Mouse (Mus musculus): Measurements from ENCODE around the gene Smim14. TPM values are rescaled to one million over a fixed set of nuclear protein-coding genes. Genes with fewer than 3 reads are reported as not detected.

Gene Smim14
- polyA plus RNA-seq (2017; shearing (Covaris generic)): 184 TPM

DNA sequence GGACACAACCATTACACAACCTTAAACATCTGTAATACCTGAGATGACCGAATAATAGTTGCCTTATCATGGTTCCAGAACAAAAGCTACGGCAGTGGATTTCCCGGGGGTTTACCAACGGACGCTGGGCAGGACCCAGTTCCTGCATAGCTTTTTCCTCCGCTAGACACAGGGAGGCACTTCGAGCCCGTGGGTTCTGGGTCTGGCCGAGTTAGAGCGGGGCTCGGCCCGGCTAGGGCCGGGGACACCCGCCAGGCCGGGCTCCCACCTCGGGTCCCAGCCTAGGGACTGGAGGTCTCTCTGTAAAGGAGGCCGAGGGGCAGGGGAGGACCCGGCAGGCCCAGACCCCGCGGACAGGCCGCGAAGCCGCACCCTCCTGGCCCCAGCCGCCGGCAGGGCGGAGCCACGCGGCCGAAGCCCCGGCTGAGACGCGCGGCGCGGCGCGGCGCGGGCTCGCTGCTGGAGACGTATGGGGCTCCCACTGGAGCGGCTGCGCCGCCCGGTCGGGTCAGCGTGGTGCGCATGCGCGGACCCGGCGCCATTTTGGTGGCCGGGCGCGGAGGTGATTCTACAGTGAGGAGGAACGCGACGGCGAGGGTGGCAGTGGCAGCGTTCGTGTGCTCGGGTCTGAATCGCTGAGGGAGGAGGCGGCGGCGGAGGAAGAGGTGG, at the start of gene Smim14, which contains the start of gene Ube2k:
Gene Smim14 (minus strand): TSS at position 434 of the 669 bp plus-strand sequence.
Gene Ube2k (plus strand): TSS at position 483 of the 669 bp plus-strand sequence.

DNA sequence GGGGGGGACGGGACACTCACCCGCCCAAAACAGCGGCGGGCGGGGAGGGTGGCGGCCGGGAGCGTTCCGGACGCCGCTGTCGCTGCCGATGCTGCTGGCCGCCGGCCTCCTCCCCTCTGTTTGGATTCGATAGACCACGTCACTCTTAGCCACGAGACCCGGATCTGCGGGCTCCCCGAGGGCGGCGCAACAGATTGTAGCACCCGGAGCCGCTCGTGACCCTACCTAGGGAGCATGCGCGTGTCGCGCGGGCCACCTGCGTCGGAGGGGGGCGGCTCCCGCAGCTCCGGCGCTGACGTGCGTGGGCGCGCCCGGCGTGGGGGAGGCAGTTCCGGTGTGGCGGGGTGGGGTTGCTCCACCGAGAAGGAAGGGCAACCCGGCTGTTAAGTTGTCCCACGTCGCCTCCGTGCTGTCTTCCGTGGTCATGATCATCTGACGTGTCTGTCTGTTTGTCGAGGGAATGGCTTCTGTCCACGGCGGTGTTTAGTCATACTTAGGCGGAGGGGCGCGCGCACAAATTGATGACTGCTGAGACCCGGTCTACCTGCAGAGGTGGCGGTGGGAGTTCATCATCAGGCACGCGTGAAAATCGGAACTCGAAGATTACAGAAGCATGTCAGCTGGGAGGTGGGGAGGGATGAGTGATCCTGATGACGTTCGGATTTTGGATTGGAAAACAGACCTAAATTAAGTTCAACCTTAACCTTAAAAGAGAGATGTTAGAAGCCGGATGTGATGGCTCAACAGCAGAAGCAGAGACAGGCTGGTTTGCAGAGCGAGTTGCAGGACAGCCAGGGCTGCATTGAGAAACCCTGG, 44.1 kb downstream of the Smim14 start, which contains the start of gene Gm43552:
Gene Gm43552 (minus strand): TSS at position 118 of the 816 bp plus-strand sequence.

DNA sequence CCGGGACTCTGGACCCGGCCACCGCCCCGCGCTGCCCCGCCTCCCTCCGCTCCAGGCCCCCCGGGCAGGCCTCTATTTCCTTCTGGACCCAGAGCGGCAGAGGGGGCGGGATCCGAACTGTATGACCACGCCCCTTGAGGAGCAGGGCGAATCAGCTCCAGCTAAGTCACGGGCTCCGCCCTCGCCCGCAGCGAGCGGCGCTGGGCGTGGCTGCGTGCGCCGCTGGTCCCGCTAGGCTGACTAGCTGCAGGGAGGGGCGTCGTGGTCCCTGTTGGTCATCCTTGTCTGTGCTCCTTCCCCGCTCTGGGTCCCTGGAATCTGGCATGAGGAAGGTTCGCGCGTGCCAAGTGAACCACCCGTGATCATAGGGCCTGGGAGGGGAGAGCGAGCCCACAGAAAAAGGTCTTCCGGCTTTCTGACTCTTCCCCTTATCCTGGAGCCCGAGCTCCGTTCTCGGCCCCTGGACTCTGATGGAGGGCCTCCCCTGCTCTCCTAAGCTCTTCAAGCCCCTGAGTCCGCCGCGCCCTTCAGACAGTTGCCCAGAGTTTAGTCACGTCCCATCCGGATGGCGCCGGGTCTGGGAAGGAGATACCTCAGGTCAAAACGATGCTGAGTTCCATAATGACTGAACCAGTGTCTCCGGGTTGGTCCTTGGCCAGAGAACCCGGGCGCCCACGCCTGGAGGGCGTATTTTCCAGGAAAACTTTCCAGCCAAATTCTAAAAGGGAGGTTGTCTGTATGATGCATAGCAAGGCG, 101.0 kb downstream of the Smim14 start, which contains the start of gene Ugdh:
Gene Ugdh (minus strand): TSS at position 144 of the 756 bp plus-strand sequence.

Other genes starting within 250 kb of the Smim14 start
- 39.9 TPM for gene Rfc1, start 201.5 kb downstream of the Smim14 start, polyA plus RNA-seq (2017; shearing (Covaris generic))
- not detected for gene Klb, start 188.9 kb downstream of the Smim14 start, polyA plus RNA-seq (2017; shearing (Covaris generic))
- 1,499 TPM for gene Rpl9, start 145.7 kb downstream of the Smim14 start, polyA plus RNA-seq (2017; shearing (Covaris generic))
- 37.3 TPM for gene Lias, start 145.7 kb downstream of the Smim14 start, polyA plus RNA-seq (2017; shearing (Covaris generic))
- gene Ugdh, start 101.2 kb downstream of the Smim14 start, polyA plus RNA-seq (2017; shearing (Covaris generic)): 29.9 TPM
- not detected for gene Gm43552, start 44.4 kb downstream of the Smim14 start, polyA plus RNA-seq (2017; shearing (Covaris generic))
- 136 TPM for gene Ube2k, start within 50 bp of the Smim14 start, polyA plus RNA-seq (2017; shearing (Covaris generic))
- gene Pds5a, start 161.1 kb upstream of the Smim14 start, polyA plus RNA-seq (2017; shearing (Covaris generic)): 184 TPM
- 28.7 TPM for gene N4bp2, start 226.3 kb upstream of the Smim14 start, polyA plus RNA-seq (2017; shearing (Covaris generic))